Mouse (Mus musculus): ENCODE data around the gene Gigyf1.

- TF ChIP-seq CTCF (IDR thresholded peaks at IDR 0.05; ENCODE audit: low read depth) (no peak), EP300 (IDR thresholded peaks at IDR 0.05; ENCODE audit: low read depth) (no peak)
Observed at GRCm38 (mm10) chr5:137531414-137532130, 13.2 kb downstream of the Gigyf1 start.
